Comparison of ENCODE assay signal across 9 mouse cellular contexts in the genomic region with DNA sequence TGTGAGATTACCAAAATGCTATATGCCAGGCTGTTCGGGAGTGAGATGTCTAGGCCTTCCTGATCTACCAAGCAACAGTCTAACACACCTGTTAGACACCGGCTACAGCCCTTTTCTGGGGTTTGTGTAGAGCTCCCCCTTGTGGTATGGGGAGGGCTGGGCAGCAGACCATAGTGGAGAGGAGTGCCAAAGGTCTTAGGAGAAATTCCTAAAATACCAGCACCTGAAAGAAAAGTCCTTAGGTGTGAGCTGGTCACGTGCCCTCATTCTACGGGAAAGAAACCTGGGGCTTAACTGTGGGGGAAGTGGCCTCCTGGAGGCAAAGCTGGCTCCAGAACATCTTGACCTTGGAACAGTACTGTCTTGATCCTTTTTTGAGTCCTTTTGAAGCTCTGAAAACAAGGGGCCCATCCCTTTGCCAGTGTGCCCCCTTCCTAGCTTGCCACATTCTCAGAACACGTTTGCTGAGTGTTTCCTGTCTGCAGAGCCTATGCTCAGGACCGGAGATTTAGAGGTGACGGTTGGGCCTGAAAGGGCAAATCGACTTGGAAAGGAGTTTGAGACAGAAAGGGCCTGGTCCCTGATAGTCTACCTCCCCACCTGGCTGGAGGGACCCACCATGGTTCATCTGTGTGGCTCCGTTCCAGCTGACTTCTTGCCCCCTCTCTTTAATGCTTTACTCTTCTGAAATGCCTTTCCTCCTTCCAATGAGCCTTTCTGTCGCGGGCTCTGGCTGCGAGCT. TPM values are rescaled to one million over a fixed set of nuclear protein-coding genes. Genes with fewer than 3 reads are reported as not detected.
DNase-seq lines count a peak whose midpoint lies in the region; ATAC-seq and TF ChIP-seq lines count a peak whose summit lies in the region.
"Had no signal": no experiment of that assay in that cellular context is flagged by ENCODE, and none has a peak within 500 bp of the region (broad histone marks: within the 10 kb centered on the region; RNA-seq: fewer than 3 reads in every experiment).

No protein-coding gene starts in this region.

- H3K36me3 ChIP-seq in forebrain, postnatal 0 days (ENCODE audit: insufficient read depth) = no peaks in the 10 kb centered on the region
- H3K36me3 ChIP-seq in intestine, embryonic 16.5 days (ENCODE audit: control insufficient read depth, insufficient read depth, low read length) = no peaks in the 10 kb centered on the region
- no peaks in the 10 kb centered on the region for H3K36me3 ChIP-seq in limb, embryonic 11.5 days (ENCODE audit: control insufficient read depth, insufficient read depth, low read length)

- H3K4me1 ChIP-seq in forebrain, postnatal 0 days (ENCODE audit: insufficient read depth) = no peaks in the 10 kb centered on the region
- H3K4me1 ChIP-seq in intestine, embryonic 16.5 days (ENCODE audit: control insufficient read depth, insufficient read depth, low read length) = 0 out of 2 replicates have a peak, but pooled peaks cover 4% of the 10 kb centered on the region
- 0 out of 2 replicates have a peak, but pooled peaks cover 3% of the 10 kb centered on the region for H3K4me1 ChIP-seq in limb, embryonic 11.5 days (ENCODE audit: control insufficient read depth, insufficient read depth, low read length)

- 56% methylated on average over 12 of the region's 12 CpGs for WGBS in forebrain, postnatal 0 days
- WGBS in intestine, embryonic 16.5 days = 53% methylated on average over 12 of the region's 12 CpGs
- 48% methylated on average over 12 of the region's 12 CpGs for WGBS in limb, embryonic 11.5 days

- H3K27ac ChIP-seq in forebrain, postnatal 0 days (ENCODE audit: low read depth, low read length) = no peak overlapping the region
- H3K27ac ChIP-seq in intestine, embryonic 16.5 days (ENCODE audit: low read length) = no peak overlapping the region
- H3K27ac ChIP-seq in limb, embryonic 11.5 days (replicated peaks; ENCODE audit: low read depth, low read length) = no peak overlapping the region

- H3K9me3 ChIP-seq in forebrain, postnatal 0 days (ENCODE audit: low read length) = no peaks in the 10 kb centered on the region
- no peaks in the 10 kb centered on the region for H3K9me3 ChIP-seq in intestine, embryonic 16.5 days (ENCODE audit: control insufficient read depth, low read length)
- H3K9me3 ChIP-seq in limb, embryonic 11.5 days (ENCODE audit: control insufficient read depth, low read length) = no peaks in the 10 kb centered on the region

- ATAC-seq in forebrain, postnatal 0 days = no peak
- ATAC-seq in intestine, embryonic 16.5 days = peak; percentile 63; the same call in 1 of the 2 replicates
- ATAC-seq in limb, embryonic 11.5 days (ENCODE audit: insufficient number of reproducible peaks, low FRiP score, low TSS enrichment, low read depth) = no peak; the same call in 1 of the 2 replicates

- H3K9ac ChIP-seq in forebrain, postnatal 0 days = no peak overlapping the region
- H3K9ac ChIP-seq in intestine, embryonic 16.5 days (ENCODE audit: low read depth, low read length) = no peak overlapping the region
- no peak overlapping the region for H3K9ac ChIP-seq in limb, embryonic 11.5 days (ENCODE audit: low read length)

- no peaks in the 10 kb centered on the region for H3K27me3 ChIP-seq in forebrain, postnatal 0 days (ENCODE audit: insufficient read depth, low read length)
- no peaks in the 10 kb centered on the region for H3K27me3 ChIP-seq in intestine, embryonic 16.5 days (replicated peaks; ENCODE audit: control insufficient read depth, insufficient read depth, low read length)
- H3K27me3 ChIP-seq in limb, embryonic 11.5 days (ENCODE audit: control insufficient read depth, insufficient read depth, low read length) = no peaks in the 10 kb centered on the region

- TF ChIP-seq CTCF in forebrain, postnatal 0 days (IDR thresholded peaks at IDR 0.05; ENCODE audit: low read depth) = peak; percentile 70

- no peak overlapping the region for H3K4me3 ChIP-seq in forebrain, postnatal 0 days (ENCODE audit: low read depth, low read length)
- no peak overlapping the region for H3K4me3 ChIP-seq in intestine, embryonic 16.5 days (ENCODE audit: low read length)
- H3K4me3 ChIP-seq in limb, embryonic 11.5 days (ENCODE audit: low read depth, low read length) = no peak overlapping the region

- peak; percentile 39 for DNase-seq in right cerebral cortex, adult 18-20 months
- DNase-seq in right cerebral cortex, postnatal 14 days = no peak
- DNase-seq in brain, adult 2 months (ENCODE audit: low read depth, low spot score) = peak; percentile 68
- peak; percentile 39 for DNase-seq in forebrain, postnatal 0 days
- DNase-seq in limb, embryonic 11.5 days (ENCODE audit: low spot score) = peak; percentile 76
- peak; percentile 39 for DNase-seq in ovary, postnatal 10 days (ENCODE audit: low spot score)
- DNase-seq in urinary bladder, postnatal 25 days (ENCODE audit: low spot score) = peak; percentile 73

- H3K4me2 ChIP-seq in forebrain, postnatal 0 days (ENCODE audit: low read depth) = no peak overlapping the region
- no peak overlapping the region for H3K4me2 ChIP-seq in intestine, embryonic 16.5 days (ENCODE audit: low read depth, low read length)
- H3K4me2 ChIP-seq in limb, embryonic 11.5 days (ENCODE audit: low read depth, severe bottlenecking) = no peak overlapping the region

RNA-seq across cellular contexts. Expression of a gene that starts 3.5 kb away (rescaled TPM):
- 17.9 and 19.9 TPM in 2 replicates for total RNA-seq in forebrain, postnatal 0 days (2014; rRNA removed)
- polyA plus RNA-seq in forebrain, postnatal 0 days (2015; fragmentation: Nextera tagmentation; extraction: Ambion mirVana) = 17.7 and 22.7 TPM in 2 replicates
- 2.0 and 2.8 TPM in 2 replicates for polyA plus RNA-seq in intestine, embryonic 16.5 days (2015; fragmentation: Nextera tagmentation; extraction: Ambion mirVana)
- polyA plus RNA-seq in limb, embryonic 11.5 days (2014; fragmentation: Nextera tagmentation; extraction: Ambion mirVana) = 1.8 and 3.2 TPM in 2 replicates

RNA-seq across cellular contexts. Expression of a gene that starts 7.1 kb away (rescaled TPM):
- total RNA-seq in forebrain, postnatal 0 days (2014; rRNA removed) = 0.38 TPM in 1 of 2 replicates, not detected in the other
- polyA plus RNA-seq in forebrain, postnatal 0 days (2015; fragmentation: Nextera tagmentation; extraction: Ambion mirVana) = 0.18 and 0.58 TPM in 2 replicates
- polyA plus RNA-seq in intestine, embryonic 16.5 days (2015; fragmentation: Nextera tagmentation; extraction: Ambion mirVana) = 0.12 TPM in 1 of 2 replicates, not detected in the other
- polyA plus RNA-seq in limb, embryonic 11.5 days (2014; fragmentation: Nextera tagmentation; extraction: Ambion mirVana) = not detected in 2 replicates
- polyA plus RNA-seq: gonadal fat pad, adult 2 months had no signal

RNA-seq across cellular contexts. Expression of a gene that starts 13.7 kb away (rescaled TPM):
- 22.2 and 29.8 TPM in 2 replicates for total RNA-seq in forebrain, postnatal 0 days (2014; rRNA removed)
- polyA plus RNA-seq in forebrain, postnatal 0 days (2015; fragmentation: Nextera tagmentation; extraction: Ambion mirVana) = 13.4 and 13.5 TPM in 2 replicates
- polyA plus RNA-seq in intestine, embryonic 16.5 days (2015; fragmentation: Nextera tagmentation; extraction: Ambion mirVana) = 17.1 and 18.0 TPM in 2 replicates
- polyA plus RNA-seq in limb, embryonic 11.5 days (2014; fragmentation: Nextera tagmentation; extraction: Ambion mirVana) = 42.7 and 44.6 TPM in 2 replicates

RNA-seq across cellular contexts. Expression of a gene that starts 26.7 kb away (rescaled TPM):
- total RNA-seq in forebrain, postnatal 0 days (2014; rRNA removed) = 327 and 359 TPM in 2 replicates
- 230 and 282 TPM in 2 replicates for polyA plus RNA-seq in forebrain, postnatal 0 days (2015; fragmentation: Nextera tagmentation; extraction: Ambion mirVana)
- polyA plus RNA-seq in intestine, embryonic 16.5 days (2015; fragmentation: Nextera tagmentation; extraction: Ambion mirVana) = 21.2 and 23.8 TPM in 2 replicates
- polyA plus RNA-seq in limb, embryonic 11.5 days (2014; fragmentation: Nextera tagmentation; extraction: Ambion mirVana) = 35.5 and 46.0 TPM in 2 replicates

RNA-seq across cellular contexts. Expression of a gene that starts 27.1 kb away (rescaled TPM):
- total RNA-seq in forebrain, postnatal 0 days (2014; rRNA removed) = 0.23 and 5.8 TPM in 2 replicates
- 2.3 and 2.5 TPM in 2 replicates for polyA plus RNA-seq in forebrain, postnatal 0 days (2015; fragmentation: Nextera tagmentation; extraction: Ambion mirVana)
- 0.46 and 0.77 TPM in 2 replicates for polyA plus RNA-seq in intestine, embryonic 16.5 days (2015; fragmentation: Nextera tagmentation; extraction: Ambion mirVana)
- 0.77 and 1.7 TPM in 2 replicates for polyA plus RNA-seq in limb, embryonic 11.5 days (2014; fragmentation: Nextera tagmentation; extraction: Ambion mirVana)
- polyA plus RNA-seq: gonadal fat pad, adult 2 months had no signal
